Mouse (Mus musculus): Measurements from ENCODE around the gene Galm. TPM values are rescaled to one million over a fixed set of nuclear protein-coding genes. Genes with fewer than 3 reads are reported as not detected.
"Not testable (repeated sequence)": the region's sequence is repeated elsewhere in the genome, so short reads cannot be mapped to it uniquely, and the experiment has no call there.

The Galm gene
- polyA plus RNA-seq, 1 experiment, result 12.7 TPM

GRCm38 (mm10) chr17:80165741-80166140, 38.5 kb downstream of the Galm start:
- no peak for DNase-seq (ENCODE audit: low spot score)

GRCm38 (mm10) chr17:80166346-80166745, 39.1 kb downstream of the Galm start:
- DNase-seq (ENCODE audit: low spot score), result no peak

GRCm38 (mm10) chr17:80167436-80167835, 40.2 kb downstream of the Galm start:
- DNase-seq (ENCODE audit: low spot score), result no peak

GRCm38 (mm10) chr17:80167851-80168251, 40.6 kb downstream of the Galm start:
- DNase-seq (ENCODE audit: low spot score), result no peak

- no peak for DNase-seq (ENCODE audit: low spot score)
Observed at GRCm38 (mm10) chr17:80168425-80169182, 41.3 kb downstream of the Galm start.

GRCm38 (mm10) chr17:80169792-80170191, 42.5 kb downstream of the Galm start:
- no peak for DNase-seq (ENCODE audit: low spot score)

DNA sequence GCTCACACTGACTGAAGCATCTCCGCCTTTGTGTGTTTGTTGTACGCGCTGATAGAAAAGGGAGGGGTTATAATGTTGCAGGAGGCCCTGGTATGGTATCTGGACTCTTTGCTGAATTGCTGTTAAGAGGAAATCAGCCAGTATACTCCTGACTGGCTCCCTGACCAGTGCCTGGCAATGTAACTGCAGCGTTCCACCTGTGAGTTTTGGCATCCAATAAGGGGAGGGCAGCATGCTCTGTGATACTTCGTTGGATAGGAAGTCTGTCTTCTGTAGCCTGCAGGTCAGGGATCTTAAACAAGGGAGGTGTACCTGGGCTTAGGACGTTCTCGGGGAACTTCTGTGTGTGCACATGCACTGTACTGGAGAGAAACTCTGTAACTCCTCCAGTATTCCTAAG, 43.7 kb downstream of the Galm start:
- DNase-seq (ENCODE audit: low spot score), result no peak

- no peak for DNase-seq (ENCODE audit: low spot score)
Observed at GRCm38 (mm10) chr17:80171948-80172347, 44.7 kb downstream of the Galm start.

DNA sequence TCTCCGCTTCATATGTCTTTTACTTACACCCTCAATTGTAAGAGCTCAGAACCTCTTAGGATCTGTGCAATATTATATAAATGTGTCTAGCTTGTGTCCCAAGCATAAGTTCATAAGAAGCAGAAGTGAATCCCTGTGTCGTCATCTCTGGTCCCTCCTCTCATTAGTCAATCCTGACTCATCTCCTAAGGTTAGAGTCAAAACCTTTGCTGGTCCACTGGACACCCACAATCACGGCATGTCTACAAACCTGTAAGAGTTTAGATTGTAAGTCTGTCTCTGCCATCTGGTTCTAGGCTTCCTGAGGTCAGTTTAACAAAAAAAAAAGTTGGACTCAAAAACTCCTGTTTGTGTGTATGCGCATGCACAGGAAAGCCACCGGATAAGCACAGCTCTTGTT, 45.5 kb downstream of the Galm start:
- no peak for DNase-seq (ENCODE audit: low spot score)

DNA sequence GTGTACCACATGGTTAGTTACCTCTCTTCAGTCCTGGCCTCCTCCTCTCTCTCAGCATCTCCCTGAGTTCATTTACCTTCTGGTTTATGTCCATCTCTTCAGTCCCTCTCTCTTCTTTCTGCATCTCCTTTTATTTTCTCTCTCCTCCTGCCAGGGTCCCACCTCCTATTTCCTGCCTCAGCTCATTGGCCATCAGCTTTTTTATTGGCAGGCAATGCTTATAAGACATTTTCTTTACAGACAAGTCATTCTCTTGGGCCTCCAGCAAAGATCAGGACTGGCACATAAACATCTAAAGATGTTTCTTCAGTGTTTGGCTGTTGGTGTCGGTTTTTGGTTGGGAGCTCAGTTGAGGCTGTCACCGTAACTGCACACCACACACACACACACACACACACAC, 46.4 kb downstream of the Galm start:
- no peak for DNase-seq (ENCODE audit: low spot score)

- DNase-seq (ENCODE audit: low spot score), result no peak
Observed at GRCm38 (mm10) chr17:80174146-80174545, 46.9 kb downstream of the Galm start.

- DNase-seq (ENCODE audit: low spot score), result no peak
Observed at GRCm38 (mm10) chr17:80174699-80175385, 47.6 kb downstream of the Galm start.

- DNase-seq (ENCODE audit: low spot score), result no peak
Observed at GRCm38 (mm10) chr17:80175386-80175739, 48.1 kb downstream of the Galm start.

DNA sequence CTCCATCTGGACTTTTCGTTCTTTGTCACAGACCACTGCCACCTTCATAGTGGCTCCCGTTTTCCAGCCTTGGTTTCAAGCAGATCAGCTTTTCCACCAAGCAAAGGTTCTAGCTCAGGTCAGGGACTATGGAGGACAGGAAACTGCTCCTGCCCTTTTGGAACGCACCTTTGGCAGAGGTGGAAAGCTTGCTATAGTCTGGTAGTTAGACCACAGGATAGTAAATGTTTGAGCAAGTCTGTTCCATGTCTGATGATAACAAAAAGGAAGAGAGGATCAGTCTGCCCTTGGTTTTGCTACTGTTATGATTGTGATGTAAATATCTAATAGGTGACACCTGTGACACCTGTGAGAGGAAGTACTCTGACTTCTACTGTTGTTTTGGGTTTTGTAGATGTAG, 48.7 kb downstream of the Galm start:
- DNase-seq (ENCODE audit: low spot score), result no peak

DNA sequence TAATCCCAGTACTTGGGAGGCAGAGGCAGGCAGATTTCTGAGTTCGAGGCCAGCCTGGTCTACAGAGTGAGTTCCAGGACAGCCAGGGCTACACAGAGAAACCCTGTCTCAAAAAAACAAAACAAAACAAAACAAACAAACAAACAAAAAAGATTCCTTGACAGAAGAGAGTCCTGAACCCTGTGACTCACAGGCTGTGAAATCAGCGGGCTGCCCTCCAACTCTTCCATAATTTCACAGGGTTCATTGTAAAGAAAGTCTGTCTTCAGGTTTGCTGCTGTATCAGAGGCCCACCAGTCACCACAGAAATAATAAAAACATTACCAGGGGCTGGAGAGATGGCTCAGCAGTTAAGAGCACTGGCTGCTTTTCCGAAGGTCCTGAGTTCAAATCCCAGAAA, 51.6 kb downstream of the Galm start:
- not testable (repeated sequence) for DNase-seq (ENCODE audit: low spot score)

DNA sequence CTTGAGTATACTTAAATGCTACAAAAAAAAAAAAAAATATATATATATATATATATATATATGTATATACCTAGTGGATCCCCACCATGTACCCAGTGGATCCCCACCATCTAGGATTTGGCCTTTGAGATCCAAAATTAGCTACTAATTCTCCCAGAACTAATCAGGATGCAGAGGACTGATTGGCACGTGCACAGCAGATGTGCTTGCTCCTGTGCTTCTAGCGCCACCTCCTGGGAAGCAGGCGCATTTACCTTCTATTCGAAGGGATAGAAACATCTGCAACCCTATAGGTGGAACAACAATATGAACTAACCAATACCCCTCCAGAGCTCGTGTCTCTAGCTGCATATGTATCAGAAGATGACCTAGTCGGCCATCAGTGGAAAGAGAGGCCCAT, 52.7 kb downstream of the Galm start:
- no peak for DNase-seq (ENCODE audit: low spot score)

GRCm38 (mm10) chr17:80180468-80180867, 53.2 kb downstream of the Galm start:
- no peak for DNase-seq (ENCODE audit: low spot score)

GRCm38 (mm10) chr17:80183615-80184014, 56.3 kb downstream of the Galm start:
- no peak for DNase-seq (ENCODE audit: low spot score)

GRCm38 (mm10) chr17:80193075-80193474, 65.8 kb downstream of the Galm start:
- no peak for DNase-seq (ENCODE audit: low spot score)

- DNase-seq (ENCODE audit: low spot score), result no peak
Observed at GRCm38 (mm10) chr17:80199160-80199778, 72.0 kb downstream of the Galm start.

GRCm38 (mm10) chr17:80205657-80206056, 78.4 kb downstream of the Galm start:
- no peak for DNase-seq (ENCODE audit: low spot score)

DNA sequence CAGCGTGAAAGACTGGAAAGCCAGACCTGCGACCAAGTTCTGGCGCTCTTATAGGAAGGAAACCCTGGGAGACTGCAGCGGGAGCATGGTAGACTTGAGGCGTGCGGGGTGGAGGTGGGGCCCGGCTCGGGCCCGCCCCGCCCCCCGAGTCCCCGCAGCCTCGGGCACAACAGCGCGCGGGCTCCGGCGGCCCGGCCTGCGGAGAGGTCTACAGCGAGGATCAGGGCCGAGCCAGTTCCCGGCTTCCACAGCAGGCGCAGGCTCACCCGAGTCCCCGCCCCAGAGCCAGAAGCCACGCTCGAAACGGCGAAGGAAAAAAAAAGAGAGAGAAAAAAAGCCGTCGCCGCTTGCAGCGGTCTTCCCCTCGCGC, 79.0 kb downstream of the Galm start:
- no peak for DNase-seq (ENCODE audit: low spot score)
